Mouse (Mus musculus) MEL (cell line): Measurements from ENCODE around the gene Htt.

ENCODE experiments used
- CTCF ChIP-seq, 3 experiments: IDR thresholded peaks in 2 of 3; conservative IDR thresholded peaks in 1 of 3; 2 replicates each; pipeline ENCODE4 v1.5.1; 2011 to 2012; ENCODE audit warnings: low read length in 3 of 3, low read depth in 2 of 3, mild to moderate bottlenecking in 2 of 3, improper control_type of control experiment in 1 of 3, inconsistent platforms in 1 of 3, mixed read lengths in 1 of 3, moderate library complexity in 1 of 3; ENCODE audit not compliant: control insufficient read depth in 1 of 3, insufficient read depth in 1 of 3, poor library complexity in 1 of 3, severe bottlenecking in 1 of 3
- ELF1 ChIP-seq: IDR thresholded peaks from 2 replicates; pipeline ENCODE4 v1.6.1; 2014; ENCODE audit warnings: low read depth, mild to moderate bottlenecking, inconsistent platforms, low read length, improper control_type of control experiment, moderate library complexity
- EP300 ChIP-seq, 2 experiments: IDR thresholded peaks; 2 replicates each; pipeline ENCODE4 v1.6.1; 2011; ENCODE audit warnings: improper control_type of control experiment in 2 of 2, low read length in 2 of 2, low read depth in 1 of 2, mild to moderate bottlenecking in 1 of 2
- ETS1 ChIP-seq: IDR thresholded peaks from 2 replicates; pipeline ENCODE4 v1.6.1; 2012; ENCODE audit warnings: low read depth, mild to moderate bottlenecking, inconsistent platforms, low read length, improper control_type of control experiment, moderate library complexity
- MAFK ChIP-seq: IDR thresholded peaks from 2 replicates; pipeline ENCODE4 v1.6.1; 2011; ENCODE audit warnings: low read depth, mild to moderate bottlenecking, low read length, improper control_type of control experiment, borderline replicate concordance
- MAX ChIP-seq: IDR thresholded peaks from 2 replicates; pipeline ENCODE4 v1.6.1; 2011; ENCODE audit warnings: low read length, improper control_type of control experiment
- MAZ ChIP-seq: IDR thresholded peaks from 2 replicates; pipeline ENCODE4 v1.6.1; 2012; ENCODE audit warnings: low read depth, mild to moderate bottlenecking, inconsistent platforms, low read length, improper control_type of control experiment
- POLR2A ChIP-seq, 2 experiments: IDR thresholded peaks; 2 replicates each; pipeline ENCODE4 v1.6.1; 2011 to 2012; ENCODE audit warnings: low read length in 2 of 2, mild to moderate bottlenecking in 2 of 2, control low read depth in 1 of 2, improper control_type of control experiment in 1 of 2, low read depth in 1 of 2, moderate library complexity in 1 of 2; ENCODE audit not compliant: control insufficient read depth in 1 of 2, insufficient read depth in 1 of 2, poor library complexity in 1 of 2
- TAL1 ChIP-seq: IDR thresholded peaks from 2 replicates; pipeline ENCODE4 v1.6.1; 2012; ENCODE audit warnings: mild to moderate bottlenecking, inconsistent platforms, low read length, moderate library complexity, mixed read lengths
- TBP ChIP-seq: IDR thresholded peaks from 2 replicates; pipeline ENCODE4 v1.8.0; 2011; ENCODE audit warnings: low read depth, low read length, improper control_type of control experiment
- UBTF ChIP-seq: IDR thresholded peaks from 2 replicates; pipeline ENCODE4 v1.6.1; 2012; ENCODE audit warnings: low read depth, mild to moderate bottlenecking, inconsistent platforms, low read length, improper control_type of control experiment, moderate library complexity, borderline replicate concordance; ENCODE audit not compliant: insufficient read depth
- ZC3H11A ChIP-seq: IDR thresholded peaks from 2 replicates; pipeline ENCODE4 v1.6.1; 2012; ENCODE audit warnings: low read depth, mild to moderate bottlenecking, inconsistent platforms, low read length, improper control_type of control experiment

- TF ChIP-seq ELF1 (no peak), MAZ (no peak), UBTF (no peak), POLR2A (IDR thresholded peaks at IDR 0.05; ENCODE audit: control insufficient read depth in 1 of 2, insufficient read depth in 1 of 2, low read depth in 1 of 2, low read length in 2 of 2, poor library complexity in 1 of 2) (no peak), CTCF (IDR thresholded peaks at IDR 0.05 in 2 of 3, conservative IDR thresholded peaks at IDR 0.05 in 1 of 3; ENCODE audit: control insufficient read depth in 1 of 3, insufficient read depth in 1 of 3, low read depth in 2 of 3, low read length in 3 of 3, poor library complexity in 1 of 3, severe bottlenecking in 1 of 3) (no peak), EP300 (IDR thresholded peaks at IDR 0.05; ENCODE audit: low read depth in 1 of 2, low read length in 2 of 2) (no peak), MAFK (no peak), TAL1 (no peak), TBP (no peak), ETS1 (no peak), MAX (no peak), ZC3H11A (no peak)
Measured at GRCm38 (mm10) chr5:34854079-34854478, 92.5 kb downstream of the Htt start.
